Mouse (Mus musculus): Measurements from ENCODE around the gene Dusp6.

Dusp6 gene

GRCm38 (mm10) chr10:99246797-99247508 is 16.1 kb upstream of the Dusp6 start:
- no peak for DNase-seq (ENCODE audit: low spot score in 2 of 2)

- no peak for DNase-seq (ENCODE audit: low spot score in 2 of 2)
Observed at GRCm38 (mm10) chr10:99250874-99251281, 12.2 kb upstream of the Dusp6 start.

GRCm38 (mm10) chr10:99253412-99253811 is 9.6 kb upstream of the Dusp6 start:
- no peak for DNase-seq (ENCODE audit: low spot score in 2 of 2)

GRCm38 (mm10) chr10:99255830-99256570 is 7.0 kb upstream of the Dusp6 start:
- no peak for DNase-seq (ENCODE audit: low spot score in 2 of 2)

- no peak for DNase-seq (ENCODE audit: low spot score in 2 of 2)
Observed at GRCm38 (mm10) chr10:99257531-99257930, 5.5 kb upstream of the Dusp6 start.

- DNase-seq (ENCODE audit: low spot score in 2 of 2): no peak
Observed at GRCm38 (mm10) chr10:99259840-99260239, 3.2 kb upstream of the Dusp6 start.

GRCm38 (mm10) chr10:99261151-99261635 is 1.8 kb upstream of the Dusp6 start:
- DNase-seq (ENCODE audit: low spot score in 2 of 2): peak; percentile 39 to 85

- peak; percentile 52 to 75 for DNase-seq (ENCODE audit: low spot score in 2 of 2)
Observed at GRCm38 (mm10) chr10:99261636-99262318, 1.3 kb upstream of the Dusp6 start.

- DNase-seq (ENCODE audit: low spot score in 2 of 2): peak in 1 of 2 experiments; percentile 41
Observed at GRCm38 (mm10) chr10:99262319-99262866, 638 bp upstream of the Dusp6 start.

- peak in 1 of 2 experiments; percentile 58 for DNase-seq (ENCODE audit: low spot score in 2 of 2)
Observed at GRCm38 (mm10) chr10:99263419-99264221, 589 bp downstream of the Dusp6 start.

- DNase-seq (ENCODE audit: low spot score in 2 of 2): no peak
Observed at GRCm38 (mm10) chr10:99264301-99265010, 1.4 kb downstream of the Dusp6 start.

- no peak for DNase-seq (ENCODE audit: low spot score in 2 of 2)
Observed at GRCm38 (mm10) chr10:99265011-99265694, 2.1 kb downstream of the Dusp6 start.

GRCm38 (mm10) chr10:99266025-99266424 is 3.0 kb downstream of the Dusp6 start:
- no peak for DNase-seq (ENCODE audit: low spot score in 2 of 2)

GRCm38 (mm10) chr10:99267621-99268020 is 4.6 kb downstream of the Dusp6 start:
- DNase-seq (ENCODE audit: low spot score in 2 of 2): no peak

- DNase-seq (ENCODE audit: low spot score in 2 of 2): no peak
Observed at GRCm38 (mm10) chr10:99268421-99269300, 5.6 kb downstream of the Dusp6 start.

- DNase-seq (ENCODE audit: low spot score in 2 of 2): no peak
Observed at GRCm38 (mm10) chr10:99269301-99269701, 6.3 kb downstream of the Dusp6 start.

GRCm38 (mm10) chr10:99269704-99270103 is 6.7 kb downstream of the Dusp6 start:
- no peak for DNase-seq (ENCODE audit: low spot score in 2 of 2)

GRCm38 (mm10) chr10:99270406-99270805 is 7.4 kb downstream of the Dusp6 start:
- no peak for DNase-seq (ENCODE audit: low spot score in 2 of 2)

- no peak for DNase-seq (ENCODE audit: low spot score in 2 of 2)
Observed at GRCm38 (mm10) chr10:99271016-99271415, 8.0 kb downstream of the Dusp6 start.

Data from cerebellum, postnatal 4 days (tissue).